Mouse (Mus musculus) heart, adult 8-10 months (tissue): ENCODE measurements at regions not wholly inside any gene's neighbourhood (a gene's known extent, or its start where the extent isn't known, plus 50 kb on each side); places are given as distances from the start of the nearest gene placed in this dataset.
"Not testable (repeated sequence)": the region's sequence is repeated elsewhere in the genome, so short reads cannot be mapped to it uniquely, and the experiment has no call there.

Experiments used
- DNase-seq: peaks from one replicate; pipeline ENCODE4 v3.0.0; 2022; ENCODE audit warnings: low spot score

GRCm38 (mm10) chr13:72184116-72184845 is 220.8 kb upstream of the Irx1 start:
- DNase-seq = no peak

GRCm38 (mm10) chr13:72184846-72185118 is 221.3 kb upstream of the Irx1 start:
- DNase-seq = no peak

GRCm38 (mm10) chr13:72195881-72196280 is 232.4 kb upstream of the Irx1 start:
- DNase-seq = no peak

GRCm38 (mm10) chr13:72198341-72199105 is 235.0 kb upstream of the Irx1 start:
- peak; percentile 17 for DNase-seq

- DNase-seq = no peak
Observed at GRCm38 (mm10) chr13:72209518-72209917, 246.0 kb upstream of the Irx1 start.

- DNase-seq = no peak
Observed at GRCm38 (mm10) chr13:72209946-72210456, 246.5 kb upstream of the Irx1 start.

- no peak for DNase-seq
Observed at GRCm38 (mm10) chr13:72210474-72211309, 247.2 kb upstream of the Irx1 start.

- DNase-seq = no peak
Observed at GRCm38 (mm10) chr13:72211716-72212115, 248.2 kb upstream of the Irx1 start.

GRCm38 (mm10) chr13:72212747-72213146 is 249.2 kb upstream of the Irx1 start:
- no peak for DNase-seq

GRCm38 (mm10) chr13:72219329-72219728 is 255.8 kb upstream of the Irx1 start:
- no peak for DNase-seq

- no peak for DNase-seq
Observed at GRCm38 (mm10) chr13:72227102-72227501, 263.6 kb upstream of the Irx1 start.

GRCm38 (mm10) chr13:72231032-72231591 is 267.6 kb upstream of the Irx1 start:
- DNase-seq = no peak

- DNase-seq = no peak
Observed at GRCm38 (mm10) chr13:72232080-72232479, 268.6 kb upstream of the Irx1 start.

- DNase-seq = no peak
Observed at GRCm38 (mm10) chr13:72241919-72242318, 278.4 kb upstream of the Irx1 start.

- no peak for DNase-seq
Observed at GRCm38 (mm10) chr13:72250419-72250818, 286.9 kb upstream of the Irx1 start.

- not testable (repeated sequence) for DNase-seq
Observed at GRCm38 (mm10) chr13:72253242-72253641, 289.7 kb upstream of the Irx1 start.

GRCm38 (mm10) chr13:72258794-72259193 is 295.3 kb upstream of the Irx1 start:
- DNase-seq = no peak

- no peak for DNase-seq
Observed at GRCm38 (mm10) chr13:72264416-72264815, 300.9 kb upstream of the Irx1 start.

GRCm38 (mm10) chr13:72265116-72265515 is 301.6 kb upstream of the Irx1 start:
- no peak for DNase-seq

- peak; percentile 6 for DNase-seq
Observed at GRCm38 (mm10) chr13:72265650-72266049, 302.1 kb upstream of the Irx1 start.

GRCm38 (mm10) chr13:72266174-72266768 is 302.7 kb upstream of the Irx1 start:
- DNase-seq = no peak
